Mouse (Mus musculus) olfactory bulb, adult 2 months (tissue): ENCODE results near the gene Cxcl5.

Source experiments
- CTCF ChIP-seq: fragments of 200-500 bp; IDR thresholded peaks from 2 replicates; pipeline ENCODE4 v1.5.1; 2012; ENCODE audit warnings: low read depth, mild to moderate bottlenecking, low read length, moderate library complexity; ENCODE audit not compliant: insufficient read depth
- POLR2A ChIP-seq: fragments of 200-500 bp; IDR thresholded peaks from 2 replicates; pipeline ENCODE4 v1.6.1; 2012; ENCODE audit warnings: mild to moderate bottlenecking, low read depth, low read length, moderate library complexity; ENCODE audit not compliant: insufficient read depth

DNA sequence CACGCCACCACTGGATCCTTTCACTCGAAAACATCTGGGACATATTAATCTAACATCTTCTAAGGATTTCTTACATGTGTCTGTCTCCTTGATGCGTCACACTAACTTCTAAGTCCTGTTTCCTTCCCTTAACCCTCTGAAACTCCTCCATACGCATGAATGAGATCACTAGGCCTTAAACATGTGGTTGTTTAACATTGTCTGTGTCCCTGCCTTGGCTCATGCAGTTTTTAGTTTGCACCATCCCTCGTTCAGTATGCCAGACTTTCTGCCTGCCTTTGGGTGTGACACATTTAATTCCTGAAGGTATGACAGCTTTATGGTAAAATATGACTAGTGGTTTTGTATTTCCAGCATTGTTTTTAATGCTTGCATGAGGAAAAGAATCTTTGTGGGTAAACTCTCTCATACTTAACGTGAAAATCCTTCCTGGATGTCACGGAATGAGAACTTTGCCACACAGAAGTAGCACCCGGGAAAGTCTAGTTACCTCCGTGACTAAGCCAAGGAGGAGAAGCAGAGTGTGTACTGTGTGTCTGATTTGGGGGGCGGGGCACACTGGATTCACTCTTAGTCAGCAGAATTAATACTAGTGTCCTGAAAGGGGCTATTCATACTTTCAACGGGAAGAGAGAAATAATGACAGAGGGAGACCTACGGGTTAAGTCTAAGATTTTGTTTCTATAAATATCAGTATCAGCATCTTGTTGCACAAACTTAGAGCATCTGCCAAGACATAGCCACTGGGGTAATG lies 4.9 kb downstream of the Cxcl5 start:
- no peak for TF ChIP-seq CTCF
- no peak for TF ChIP-seq POLR2A
